Mouse (Mus musculus) lung, adult 2 months (tissue): ENCODE data around the gene Gse1.

Experiments used
- CTCF ChIP-seq: fragments of 200-500 bp; IDR thresholded peaks from 2 replicates; pipeline ENCODE4 v1.5.1; 2011; ENCODE audit warnings: mild to moderate bottlenecking, low read length, control low read depth; ENCODE audit not compliant: insufficient read depth
- POLR2A ChIP-seq: fragments of 200-500 bp; IDR thresholded peaks from 2 replicates; pipeline ENCODE4 v1.6.1; 2011; ENCODE audit warnings: low read depth, mild to moderate bottlenecking, control low read depth, low read length, borderline replicate concordance; ENCODE audit errors: extremely low read depth

DNA sequence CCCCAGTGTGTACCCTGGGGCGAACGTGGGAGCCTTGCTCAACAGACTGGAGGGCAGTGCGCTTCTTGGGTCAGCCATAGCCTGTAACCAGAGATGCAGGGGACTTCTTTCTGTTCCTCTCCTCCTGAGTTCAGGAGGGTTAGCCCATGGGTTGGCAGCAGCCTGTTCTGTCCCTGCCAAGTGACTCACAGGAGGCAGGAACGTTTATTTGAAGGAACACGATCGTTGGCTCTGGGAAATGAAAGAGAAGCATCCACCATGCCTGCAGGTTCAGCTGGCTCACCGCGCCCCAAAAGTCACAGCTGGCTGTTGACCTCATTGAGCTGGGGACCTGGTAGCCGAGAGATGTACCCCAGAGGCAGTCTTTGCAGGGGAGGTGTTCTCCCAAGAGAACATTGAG lies 80.3 kb downstream of the Gse1 start:
- TF ChIP-seq CTCF, result no peak
- TF ChIP-seq POLR2A, result no peak
